Mouse (Mus musculus) testis, adult 2 months (tissue): ENCODE data around the gene Fam187a. TPM values are rescaled to one million over a fixed set of nuclear protein-coding genes. Genes with fewer than 3 reads are reported as not detected.

Source experiments
- H3K27ac ChIP-seq: fragments of 200-500 bp; 2 replicates; pipeline ENCODE4 v1.5.1; 2012; ENCODE audit warnings: low read depth, low read length; ENCODE audit not compliant: control insufficient read depth, insufficient read depth
- H3K27me3 ChIP-seq: fragments of 200-500 bp; 2 replicates; pipeline ENCODE4 v1.6.1; 2012; ENCODE audit warnings: mild to moderate bottlenecking, low read length, moderate library complexity; ENCODE audit not compliant: control insufficient read depth, insufficient read depth
- H3K36me3 ChIP-seq: fragments of 200-500 bp; 2 replicates; pipeline ENCODE4 v1.6.1; 2012; ENCODE audit warnings: mild to moderate bottlenecking, low read length; ENCODE audit not compliant: control insufficient read depth, insufficient read depth
- H3K4me1 ChIP-seq: fragments of 200-500 bp; 2 replicates; pipeline ENCODE4 v1.6.1; 2012; ENCODE audit warnings: low read length; ENCODE audit not compliant: control insufficient read depth, insufficient read depth
- H3K4me3 ChIP-seq: fragments of 200-500 bp; 2 replicates; pipeline ENCODE4 v1.5.1; 2012; ENCODE audit warnings: low read depth, mild to moderate bottlenecking, low read length, moderate library complexity, mixed read lengths; ENCODE audit not compliant: control insufficient read depth
- CTCF ChIP-seq: fragments of 200-500 bp; IDR thresholded peaks from 2 replicates; pipeline ENCODE4 v1.5.1; 2012; ENCODE audit warnings: low read depth, mild to moderate bottlenecking, inconsistent platforms, low read length, moderate library complexity; ENCODE audit not compliant: control insufficient read depth, insufficient read depth, insufficient replicate concordance
- POLR2A ChIP-seq: fragments of 200-500 bp; IDR thresholded peaks from 2 replicates; pipeline ENCODE4 v1.6.1; 2012; ENCODE audit warnings: low read depth, mild to moderate bottlenecking, inconsistent platforms, low read length, moderate library complexity; ENCODE audit not compliant: control insufficient read depth
- polyA plus RNA-seq: library from polyadenylated mRNA; depleted of rRNA; stranded (reverse); fragments of >200 nt; gene quantifications from 2 replicates; pipeline ENCODE4 v1.2.3, GENCODE M21; 2012

The Fam187a gene
- polyA plus RNA-seq, 1 experiment = 19.2 TPM

- Histone ChIP-seq H3K4me1 (peaks cover 10% of the 10 kb centered on the region), H3K27ac (no peak overlapping the region), H3K36me3 (no peaks in the 10 kb centered on the region), H3K27me3 (no peaks in the 10 kb centered on the region), H3K4me3 (no peak overlapping the region)
- TF ChIP-seq POLR2A = no peak
- TF ChIP-seq CTCF = no peak
These were observed 11.7 kb downstream of the Fam187a start for GRCm38 (mm10) chr11:102896641-102897040.

- Histone ChIP-seq H3K27me3 (no peaks in the 10 kb centered on the region), H3K36me3 (no peaks in the 10 kb centered on the region), H3K4me3 (no peak overlapping the region), H3K27ac (no peak overlapping the region), H3K4me1 (peaks cover 7% of the 10 kb centered on the region)
- TF ChIP-seq POLR2A (no peak), CTCF (no peak)
These were observed 13.4 kb downstream of the Fam187a start for GRCm38 (mm10) chr11:102898408-102898807.

GRCm38 (mm10) chr11:102900763-102901162 is 15.8 kb downstream of the Fam187a start, which contains the start of gene Gfap:
Gene Gfap (minus strand): TSS chr11:102900912.
- TF ChIP-seq CTCF (peak; percentile 84; the same call in 1 of the 2 replicates), POLR2A (no peak)
- no peaks in the 10 kb centered on the region for H3K36me3 ChIP-seq
- no peak within 1 kb of the TSS for H3K27ac ChIP-seq
- H3K4me3 ChIP-seq = no peak within 1 kb of the TSS
- no peaks in the 10 kb centered on the region for H3K27me3 ChIP-seq
- H3K4me1 ChIP-seq = 0 out of 2 replicates have a peak, but pooled peaks cover 2% of the 10 kb centered on the region

GRCm38 (mm10) chr11:102901199-102901598 is 16.2 kb downstream of the Fam187a start:
- 0 out of 2 replicates have a peak, but pooled peaks cover 2% of the 10 kb centered on the region for H3K4me1 ChIP-seq
- no peak overlapping the region for H3K4me3 ChIP-seq
- TF ChIP-seq CTCF (no peak), POLR2A (no peak)
- no peaks in the 10 kb centered on the region for H3K36me3 ChIP-seq
- H3K27me3 ChIP-seq = no peaks in the 10 kb centered on the region
- H3K27ac ChIP-seq = no peak overlapping the region

GRCm38 (mm10) chr11:102902107-102902506 is 17.1 kb downstream of the Fam187a start:
- no peak overlapping the region for H3K27ac ChIP-seq
- no peak overlapping the region for H3K4me3 ChIP-seq
- TF ChIP-seq CTCF (no peak), POLR2A (no peak)
- H3K27me3 ChIP-seq = no peaks in the 10 kb centered on the region
- no peaks in the 10 kb centered on the region for H3K4me1 ChIP-seq
- H3K36me3 ChIP-seq = no peaks in the 10 kb centered on the region

- H3K27ac ChIP-seq = no peak overlapping the region
These were observed 18.7 kb downstream of the Fam187a start for GRCm38 (mm10) chr11:102903654-102904053.

GRCm38 (mm10) chr11:102911376-102911775 is 26.4 kb downstream of the Fam187a start:
- Histone ChIP-seq H3K4me1 (no peaks in the 10 kb centered on the region), H3K27ac (no peak overlapping the region)

More at GRCm38 (mm10) chr11:102903654-102904053, 18.7 kb downstream of the Fam187a start:
- Histone ChIP-seq H3K36me3 (peaks cover 2% of the 10 kb centered on the region; the same call in 1 of the 2 replicates), H3K4me3 (no peak overlapping the region), H3K4me1 (no peaks in the 10 kb centered on the region), H3K27me3 (no peaks in the 10 kb centered on the region)
- TF ChIP-seq CTCF (no peak), POLR2A (no peak)

GRCm38 (mm10) chr11:102915380-102915779 is 30.4 kb downstream of the Fam187a start:
- H3K27ac ChIP-seq = no peak overlapping the region
- no peak overlapping the region for H3K4me3 ChIP-seq
- H3K27me3 ChIP-seq = no peaks in the 10 kb centered on the region
- H3K4me1 ChIP-seq = no peaks in the 10 kb centered on the region
- TF ChIP-seq CTCF = no peak
- no peak for TF ChIP-seq POLR2A
- H3K36me3 ChIP-seq = no peaks in the 10 kb centered on the region; the same call in 1 of the 2 replicates

More at GRCm38 (mm10) chr11:102911376-102911775, 26.4 kb downstream of the Fam187a start:
- no peak for TF ChIP-seq CTCF
- no peak for TF ChIP-seq POLR2A
- Histone ChIP-seq H3K4me3 (no peak overlapping the region), H3K36me3 (peaks cover 3% of the 10 kb centered on the region), H3K27me3 (no peaks in the 10 kb centered on the region)
